In the genomic region with DNA sequence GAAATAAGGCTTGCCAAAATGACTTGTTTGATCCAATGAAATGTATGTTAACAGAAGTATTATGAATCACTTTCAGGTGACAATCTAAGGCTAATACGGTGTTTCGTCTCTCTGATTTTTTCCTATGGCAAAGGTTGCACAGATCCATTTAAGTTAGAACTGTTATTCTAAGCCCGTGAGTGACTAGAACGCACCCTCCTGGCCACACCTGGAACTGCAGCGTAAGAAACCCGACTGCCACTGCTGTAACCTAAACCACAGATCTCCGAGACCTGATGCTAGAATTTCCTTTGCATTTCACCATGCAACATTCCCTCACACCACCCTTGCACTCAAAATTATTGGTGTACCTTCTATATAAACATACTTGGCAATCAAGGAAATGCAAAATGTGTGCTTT, we compare ENCODE assay signal across 11 mouse cellular contexts.
DNase-seq lines count a peak whose midpoint lies in the region; ATAC-seq and TF ChIP-seq lines count a peak whose summit lies in the region.
"Had no signal": no experiment of that assay in that cellular context is flagged by ENCODE, and none has a peak within 500 bp of the region (broad histone marks: within the 10 kb centered on the region; RNA-seq: fewer than 3 reads in every experiment).

No protein-coding gene starts in this region.

- H3K9ac ChIP-seq in ES-E14 (ENCODE audit: insufficient read depth, low read depth, low read length, poor library complexity, severe bottlenecking): no peak overlapping the region
- H3K9ac ChIP-seq in hindbrain, embryonic 14.5 days: no peak overlapping the region
- no peak overlapping the region for H3K9ac ChIP-seq in kidney, embryonic 15.5 days

- in situ Hi-C loops in ES-E14 (cut with MboI; ENCODE audit: low sequenced_read_pairs in 2 of 2, unreplicated experiment in 2 of 2): no loop called here

- no peaks in the 10 kb centered on the region for H3K27me3 ChIP-seq in hindbrain, embryonic 14.5 days (ENCODE audit: control insufficient read depth, insufficient read depth, low read length)
- no peaks in the 10 kb centered on the region for H3K27me3 ChIP-seq in kidney, embryonic 15.5 days

- H3K9me3 ChIP-seq in ES-E14 (ENCODE audit: control insufficient read depth, insufficient read depth, low read depth, low read length): no peaks in the 10 kb centered on the region
- H3K9me3 ChIP-seq in hindbrain, embryonic 14.5 days (ENCODE audit: control insufficient read depth, low read length): no peaks in the 10 kb centered on the region
- H3K9me3 ChIP-seq in kidney, embryonic 15.5 days (replicated peaks): no peaks in the 10 kb centered on the region
- H3K9me3 ChIP-seq: limb, embryonic 10.5 days had no signal

- 53% methylated on average over 7 of the region's 7 CpGs for WGBS in bone marrow, adult 2 months
- WGBS in hindbrain, embryonic 14.5 days: 80% methylated on average over 7 of the region's 7 CpGs
- 78% methylated on average over 7 of the region's 7 CpGs for WGBS in kidney, embryonic 15.5 days

- H3K4me2 ChIP-seq in hindbrain, embryonic 14.5 days (replicated peaks): no peak overlapping the region
- H3K4me2 ChIP-seq in kidney, embryonic 15.5 days: no peak overlapping the region

- H3K4me3 ChIP-seq in layer of hippocampus, adult 2 months: no peak overlapping the region
- no peak overlapping the region for H3K4me3 ChIP-seq in ES-E14 (ENCODE audit: insufficient read depth in 1 of 2, low read depth in 1 of 2, low read length in 2 of 2, poor library complexity in 1 of 2, severe bottlenecking in 1 of 2)
- H3K4me3 ChIP-seq in bone marrow, adult 2 months (replicated peaks; ENCODE audit: control insufficient read depth, low read depth, low read length): no peak overlapping the region
- H3K4me3 ChIP-seq in hindbrain, embryonic 14.5 days (replicated peaks; ENCODE audit: low read length): no peak overlapping the region
- no peak overlapping the region for H3K4me3 ChIP-seq in kidney, embryonic 15.5 days (replicated peaks)
- H3K4me3 ChIP-seq: limb, embryonic 10.5 days had no signal

- peak; percentile 63 for TF ChIP-seq CTCF in layer of hippocampus, adult 2 months (conservative IDR thresholded peaks at IDR 0.05)
- peak; percentile 26; the same call in 1 of the 2 replicates for TF ChIP-seq CTCF in bone marrow, adult 2 months (IDR thresholded peaks at IDR 0.05; ENCODE audit: control insufficient read depth, insufficient read depth, low read length)

- TF ChIP-seq POLR2A in bone marrow, adult 2 months (IDR thresholded peaks at IDR 0.05; ENCODE audit: borderline replicate concordance, control insufficient read depth, low read depth, low read length): no peak

- no peak for ATAC-seq in hindbrain, embryonic 14.5 days (ENCODE audit: low FRiP score)
- no peak for ATAC-seq in kidney, embryonic 15.5 days (replicated peaks; ENCODE audit: low FRiP score)

- no peaks in the 10 kb centered on the region for H3K36me3 ChIP-seq in ES-E14 (ENCODE audit: control insufficient read depth, insufficient read depth, low read length, poor library complexity, severe bottlenecking)
- no peaks in the 10 kb centered on the region for H3K36me3 ChIP-seq in hindbrain, embryonic 14.5 days (replicated peaks; ENCODE audit: control insufficient read depth, insufficient read depth)
- H3K36me3 ChIP-seq in kidney, embryonic 15.5 days: no peaks in the 10 kb centered on the region
- H3K36me3 ChIP-seq: limb, embryonic 10.5 days had no signal

- H3K27ac ChIP-seq in layer of hippocampus, adult 2 months: no peak overlapping the region
- no peak overlapping the region for H3K27ac ChIP-seq in ES-E14 (ENCODE audit: insufficient read depth, low read depth, low read length, poor library complexity, severe bottlenecking)
- H3K27ac ChIP-seq in bone marrow, adult 2 months (ENCODE audit: control insufficient read depth, insufficient read depth, low read depth, low read length, poor library complexity): no peak overlapping the region
- H3K27ac ChIP-seq in hindbrain, embryonic 14.5 days: no peak overlapping the region
- no peak overlapping the region for H3K27ac ChIP-seq in kidney, embryonic 15.5 days
- H3K27ac ChIP-seq: limb, embryonic 10.5 days had no signal

- H3K4me1 ChIP-seq in ES-E14 (ENCODE audit: control insufficient read depth in 2 of 2, insufficient read depth in 2 of 2, low read length in 2 of 2, poor library complexity in 1 of 2): no peaks in the 10 kb centered on the region
- no peaks in the 10 kb centered on the region for H3K4me1 ChIP-seq in bone marrow, adult 2 months (ENCODE audit: control insufficient read depth, insufficient read depth, low read length)
- no peaks in the 10 kb centered on the region for H3K4me1 ChIP-seq in hindbrain, embryonic 14.5 days (replicated peaks; ENCODE audit: control insufficient read depth, insufficient read depth, low read length)
- no peaks in the 10 kb centered on the region for H3K4me1 ChIP-seq in kidney, embryonic 15.5 days

- no peak for DNase-seq in layer of hippocampus, adult 2 months (ENCODE audit: low spot score in 2 of 2)
- DNase-seq in layer of hippocampus, postnatal 10 days (ENCODE audit: low spot score in 2 of 2): no peak
- peak; percentile 14 for DNase-seq in A20 (ENCODE audit: low read depth, low spot score)
- peak; percentile 47 for DNase-seq in ES-E14 (ENCODE audit: low read depth, low spot score)
- no peak for DNase-seq in frontal cortex, postnatal 10 days (ENCODE audit: low spot score in 2 of 2)
- DNase-seq in hindbrain, embryonic 14.5 days (ENCODE audit: low spot score): no peak
- DNase-seq: cerebellum, adult 2 months; kidney, postnatal 14 days had no signal

TF ChIP-seq in ES-E14, 5 proteins besides CTCF, POLR2A, EP300 and RAD21:
- TF ChIP-seq ZC3H11A (IDR thresholded peaks at IDR 0.05; ENCODE audit: borderline replicate concordance, low read depth, low read length) (no peak), HCFC1 (IDR thresholded peaks at IDR 0.05; ENCODE audit: borderline replicate concordance, insufficient read depth, low read length) (no peak), ZNF384 (IDR thresholded peaks at IDR 0.05; ENCODE audit: low read depth, low read length) (no peak), MAFK (IDR thresholded peaks at IDR 0.05; ENCODE audit: insufficient read depth, low read depth, low read length) (no peak), CHD2 (IDR thresholded peaks at IDR 0.05; ENCODE audit: low read depth, low read length) (no peak)

Comparison
In these comparisons a context has a peak if more than half of its experiments do, and no peak if none do; other contexts are left out.
1. DNase-seq: peak in A20 (single experiment) and ES-E14 (single experiment); none in layer of hippocampus, adult 2 months (0 of 2), layer of hippocampus, postnatal 10 days (0 of 2), frontal cortex, postnatal 10 days (0 of 2) and hindbrain, embryonic 14.5 days (single experiment).